ENCODE assay signal across 8 mouse cellular contexts in the genomic region with DNA sequence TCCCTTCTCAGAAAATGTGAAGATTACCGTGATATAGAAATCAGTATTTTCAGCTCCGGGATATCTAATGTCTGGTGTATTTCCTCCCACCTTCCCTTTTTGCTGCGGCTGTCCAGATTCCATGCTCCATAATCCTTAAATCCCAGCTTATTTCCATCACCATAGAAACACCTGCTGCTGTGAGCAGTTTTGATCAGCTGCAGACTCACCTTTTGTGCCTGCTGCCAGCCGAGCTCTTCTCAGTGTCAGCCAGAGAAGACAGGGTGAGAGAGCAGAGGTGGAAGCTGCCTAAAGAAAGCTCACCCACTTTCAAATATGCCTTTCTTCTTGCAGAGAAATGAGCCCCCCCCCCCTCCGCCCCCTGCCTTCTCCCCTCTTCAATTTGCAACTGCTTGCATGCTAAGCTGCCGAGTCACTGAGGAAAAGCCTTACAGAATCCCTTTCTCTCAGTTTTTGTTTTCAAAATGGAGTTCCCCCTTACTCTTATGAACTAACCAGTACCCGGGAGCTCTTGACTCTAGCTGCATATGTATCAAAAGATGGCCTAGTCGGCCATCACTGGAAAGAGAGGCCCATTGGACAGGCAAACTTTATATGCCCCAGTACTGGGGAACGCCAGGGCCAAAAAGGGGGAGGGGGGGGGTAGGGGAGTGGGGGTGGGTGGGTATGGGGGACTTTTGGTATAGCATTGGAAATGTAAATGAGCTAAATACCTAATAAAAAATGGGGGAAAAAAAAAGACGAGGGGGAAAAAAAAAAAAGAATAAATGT.
DNase-seq lines count a peak whose midpoint lies in the region; ATAC-seq lines count a peak whose summit lies in the region.
"Not testable (repeated sequence)": the region's sequence is repeated elsewhere in the genome, so short reads cannot be mapped to it uniquely, and the experiment has no call there.

No protein-coding gene starts in this region.

- H3K27me3 ChIP-seq in embryonic facial prominence, embryonic 12.5 days; forebrain, embryonic 13.5 days; midbrain, embryonic 14.5 days (ENCODE audit: control insufficient read depth, insufficient read depth, low read length): not testable (repeated sequence)

- H3K36me3 ChIP-seq in embryonic facial prominence, embryonic 12.5 days; forebrain, embryonic 13.5 days (ENCODE audit: poor library complexity, severe bottlenecking); midbrain, embryonic 14.5 days (ENCODE audit: control insufficient read depth, insufficient read depth, low read length): not testable (repeated sequence)

- not testable (repeated sequence) for H3K4me1 ChIP-seq in embryonic facial prominence, embryonic 12.5 days; forebrain, embryonic 13.5 days; midbrain, embryonic 14.5 days (ENCODE audit: control insufficient read depth, insufficient read depth, low read length)

- peak; percentile 69; the same call in 1 of the 2 replicates for ATAC-seq in embryonic facial prominence, embryonic 12.5 days (ENCODE audit: insufficient number of reproducible peaks, insufficient read depth, low FRiP score, low TSS enrichment)
- peak; percentile 85 for ATAC-seq in forebrain, embryonic 13.5 days
- ATAC-seq in midbrain, embryonic 14.5 days (ENCODE audit: low FRiP score, low TSS enrichment) = peak; percentile 80

- not testable (repeated sequence) for H3K4me3 ChIP-seq in embryonic facial prominence, embryonic 12.5 days; forebrain, embryonic 13.5 days; midbrain, embryonic 14.5 days (replicated peaks; ENCODE audit: low read depth, low read length)

- not testable (repeated sequence) for H3K9ac ChIP-seq in embryonic facial prominence, embryonic 12.5 days; forebrain, embryonic 13.5 days; midbrain, embryonic 14.5 days (replicated peaks; ENCODE audit: low read length)

- H3K9me3 ChIP-seq in embryonic facial prominence, embryonic 12.5 days; forebrain, embryonic 13.5 days (replicated peaks); midbrain, embryonic 14.5 days (ENCODE audit: control insufficient read depth, low read length): not testable (repeated sequence)

- WGBS in embryonic facial prominence, embryonic 12.5 days = 47% methylated on average over 10 of the region's 10 CpGs
- 25% methylated on average over 10 of the region's 10 CpGs for WGBS in forebrain, embryonic 13.5 days
- 14% methylated on average over 10 of the region's 10 CpGs for WGBS in midbrain, embryonic 14.5 days

- not testable (repeated sequence) for H3K4me2 ChIP-seq in embryonic facial prominence, embryonic 12.5 days (replicated peaks)
- peak overlapping the region; percentile 25; the same call in 1 of the 2 replicates for H3K4me2 ChIP-seq in forebrain, embryonic 13.5 days
- peak overlapping the region; percentile 39 for H3K4me2 ChIP-seq in midbrain, embryonic 14.5 days (ENCODE audit: low read length)

- H3K27ac ChIP-seq in embryonic facial prominence, embryonic 12.5 days; forebrain, embryonic 13.5 days: not testable (repeated sequence)
- H3K27ac ChIP-seq in midbrain, embryonic 14.5 days (replicated peaks; ENCODE audit: low read depth, low read length) = peak overlapping the region; percentile 57

- peak; percentile 18 for DNase-seq in brain, embryonic 18.5 days (ENCODE audit: low read depth, low spot score)
- DNase-seq in heart, adult 11 months = peak; percentile 53
- DNase-seq in left cerebral cortex, adult 11 months (ENCODE audit: low spot score) = peak; percentile 1
- peak; percentile 73 for DNase-seq in midbrain, embryonic 14.5 days
- DNase-seq in retina, postnatal 1 day = peak; percentile 53
- peak; percentile 17 for DNase-seq in telencephalon, adult 2 months (ENCODE audit: low read depth, low spot score)

Comparison
In these comparisons a context has a peak if more than half of its experiments do, and no peak if none do; other contexts are left out.
1. DNase-seq: peak in every context shown above with its lines; median percentile 73 in midbrain, embryonic 14.5 days; 53 in heart, adult 11 months; 53 in retina, postnatal 1 day; 18 in brain, embryonic 18.5 days; 17 in telencephalon, adult 2 months; 1 in left cerebral cortex, adult 11 months.